Mouse (Mus musculus) heart, embryonic 10.5 days (tissue): Measurements from ENCODE around the gene Emg1. TPM values are rescaled to one million over a fixed set of nuclear protein-coding genes. Genes with fewer than 3 reads are reported as not detected.

ENCODE experiments used
- DNase-seq: peaks from one replicate; pipeline ENCODE4 v3.0.0-alpha.2; 2017; ENCODE audit warnings: low spot score
- H3K27ac ChIP-seq: fragments of 300-500 bp; sonication (generic); 2 replicates; pipeline ENCODE4 v1.5.1; 2016; ENCODE audit warnings: mild to moderate bottlenecking
- H3K27me3 ChIP-seq: fragments of 300-500 bp; sonication (generic); 2 replicates; pipeline ENCODE4 v1.6.1; 2016; ENCODE audit warnings: mild to moderate bottlenecking; ENCODE audit not compliant: poor library complexity, insufficient read depth, severe bottlenecking
- H3K36me3 ChIP-seq: fragments of 300-500 bp; sonication (generic); 2 replicates; pipeline ENCODE4 v1.6.1; 2016; ENCODE audit warnings: mild to moderate bottlenecking, moderate library complexity
- H3K4me1 ChIP-seq: fragments of 300-500 bp; sonication (generic); 2 replicates; pipeline ENCODE4 v1.6.1; 2016; ENCODE audit warnings: mild to moderate bottlenecking
- H3K4me3 ChIP-seq: fragments of 300-500 bp; sonication (generic); 2 replicates; pipeline ENCODE4 v1.5.1; 2016; ENCODE audit warnings: mild to moderate bottlenecking, moderate library complexity
- H3K9me3 ChIP-seq: fragments of 300-500 bp; sonication (generic); 2 replicates; pipeline ENCODE4 v1.6.1; 2016; ENCODE audit warnings: mild to moderate bottlenecking, moderate library complexity
- WGBS: fragments of 180-500 bp; shearing (Covaris S2); methylation state at CpG from one replicate; pipeline ENCODE4 v1.1.7; 2016; 5-methylcytosine and 5-hydroxymethylcytosine counted together
- polyA plus RNA-seq: library from polyadenylated mRNA; unstranded; fragments of >200 nt; fragmentation: Nextera tagmentation; extraction: Ambion mirVana; gene quantifications from 2 replicates; pipeline ENCODE4 v1.2.1, GENCODE M21; 2016

Gene Emg1
- polyA plus RNA-seq, 1 experiment from 2014 or later = 216 TPM

DNA sequence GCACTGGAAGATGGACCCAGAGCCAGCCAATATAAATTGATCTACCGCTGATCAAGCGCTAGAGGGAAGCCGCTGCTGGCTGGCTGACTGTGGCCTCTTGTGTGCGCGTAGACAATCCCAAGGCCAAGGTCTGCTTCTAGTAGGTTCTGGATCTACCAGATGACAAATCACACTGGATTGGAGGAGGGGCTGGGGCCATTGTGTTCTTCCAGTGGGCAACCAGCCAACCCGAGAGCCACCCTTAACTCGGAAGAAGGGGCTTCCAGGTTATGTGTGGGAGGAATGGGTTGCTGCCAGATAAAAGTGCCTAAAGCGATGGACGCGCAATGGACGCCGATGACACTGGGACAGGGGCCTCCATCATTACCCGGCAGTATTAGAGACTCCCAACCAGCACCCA, 6.0 kb upstream of the Emg1 start:
- Histone ChIP-seq H3K27ac (peak overlapping the region; percentile 78; the same call in 1 of the 2 replicates), H3K27me3 (no peaks in the 10 kb centered on the region), H3K36me3 (peaks cover 43% of the 10 kb centered on the region), H3K4me1 (peaks cover 48% of the 10 kb centered on the region), H3K9me3 (no peaks in the 10 kb centered on the region), H3K4me3 (peak overlapping the region; percentile 28)
- 67% methylated on average over 13 of the region's 13 CpGs for WGBS
- no peak for DNase-seq

DNA sequence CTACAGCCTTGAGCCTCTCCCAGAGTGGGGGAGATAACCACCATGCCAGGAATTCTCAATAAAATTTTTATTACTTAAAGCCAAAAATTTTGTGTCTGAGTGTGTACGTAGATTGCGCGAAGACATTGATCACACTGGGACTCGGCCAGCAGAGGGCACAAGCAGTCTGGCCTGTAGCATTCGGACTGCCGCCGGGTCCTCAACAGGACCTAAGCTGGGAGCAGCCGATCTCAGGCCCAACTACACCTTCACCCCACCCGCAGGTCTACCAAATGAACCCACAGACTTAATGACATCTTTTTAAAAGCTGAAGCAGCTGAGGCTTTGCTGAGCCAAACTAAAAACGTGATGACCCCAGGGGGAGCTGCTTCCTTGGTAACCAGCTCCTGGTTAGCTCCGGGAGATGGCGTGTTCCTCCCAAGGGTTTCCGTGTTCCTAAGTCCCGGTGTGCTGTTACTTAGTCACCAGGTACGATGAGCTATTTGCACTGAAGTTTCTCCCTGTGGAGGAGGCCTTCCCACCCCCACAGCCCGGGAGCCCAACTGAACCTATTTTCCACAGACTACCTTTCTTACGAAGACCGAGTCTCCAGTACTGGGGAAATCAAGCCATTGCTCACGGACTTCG, 5.0 kb upstream of the Emg1 start:
- no peak for DNase-seq
- 69% methylated on average over 20 of the region's 20 CpGs for WGBS
- no peaks in the 10 kb centered on the region for H3K27me3 ChIP-seq
- no peak overlapping the region for H3K4me3 ChIP-seq
- no peak overlapping the region for H3K27ac ChIP-seq
- H3K4me1 ChIP-seq = peaks cover 50% of the 10 kb centered on the region
- peaks cover 43% of the 10 kb centered on the region for H3K36me3 ChIP-seq
- no peaks in the 10 kb centered on the region for H3K9me3 ChIP-seq

DNA sequence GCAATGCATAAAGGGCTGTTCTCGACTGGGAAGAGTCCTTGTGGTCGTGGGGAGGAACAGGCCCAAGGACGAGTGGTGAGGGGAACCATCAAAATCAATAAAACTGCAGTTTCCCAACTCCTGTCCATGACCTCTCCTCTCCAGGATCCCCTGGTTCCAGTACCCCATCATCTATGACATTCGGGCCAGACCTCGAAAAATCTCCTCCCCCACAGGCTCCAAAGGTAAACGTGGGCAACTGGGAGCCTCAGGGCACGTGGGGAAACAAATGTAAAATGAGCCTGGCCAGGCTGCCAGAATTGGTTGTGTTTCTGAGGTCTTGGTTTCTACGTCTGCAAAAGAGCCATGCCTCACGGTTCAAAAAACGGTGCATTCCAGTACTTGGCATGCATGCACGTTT, 940 bp upstream of the Emg1 start:
- Histone ChIP-seq H3K36me3 (peaks cover 68% of the 10 kb centered on the region), H3K4me3 (peak overlapping the region; percentile 97), H3K9me3 (no peaks in the 10 kb centered on the region), H3K27me3 (no peaks in the 10 kb centered on the region), H3K27ac (peak overlapping the region; percentile 96), H3K4me1 (peaks cover 27% of the 10 kb centered on the region)
- no peak for DNase-seq
- 17% methylated on average over 11 of the region's 11 CpGs for WGBS

DNA sequence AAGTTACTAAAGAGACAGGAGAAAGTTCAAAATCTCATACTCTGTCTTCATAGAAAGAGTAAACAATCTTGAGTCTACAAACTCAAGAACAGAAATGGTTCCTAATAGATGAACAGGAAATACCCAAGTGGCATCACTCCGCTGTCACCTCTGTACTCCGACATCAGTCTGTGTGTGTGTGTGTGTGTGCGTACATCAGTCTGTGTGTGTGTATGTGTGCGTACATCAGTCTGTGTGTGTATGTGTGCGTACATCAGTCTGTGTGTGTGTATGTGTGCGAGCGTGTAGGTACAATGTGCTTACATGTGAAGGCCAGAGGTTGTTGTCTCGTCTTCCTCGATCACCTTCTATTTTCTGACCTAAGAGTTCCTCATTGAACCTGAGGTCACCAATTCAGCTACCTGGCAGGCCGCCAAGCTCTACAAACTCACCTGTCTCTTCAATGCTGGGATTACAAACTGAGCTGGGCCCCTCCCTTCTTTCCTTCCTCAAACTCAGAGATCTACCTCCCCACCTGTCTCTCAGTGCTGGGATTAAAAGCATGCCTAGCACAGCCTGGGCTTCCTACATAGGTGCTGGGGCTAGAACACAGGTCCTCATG, 3.6 kb downstream of the Emg1 start:
- WGBS = 93% methylated on average over 10 of the region's 10 CpGs
- peaks cover 64% of the 10 kb centered on the region for H3K36me3 ChIP-seq
- H3K4me1 ChIP-seq = peaks cover 14% of the 10 kb centered on the region
- no peak overlapping the region for H3K4me3 ChIP-seq
- H3K27me3 ChIP-seq = no peaks in the 10 kb centered on the region
- no peak for DNase-seq
- no peaks in the 10 kb centered on the region for H3K9me3 ChIP-seq
- no peak overlapping the region for H3K27ac ChIP-seq

DNA sequence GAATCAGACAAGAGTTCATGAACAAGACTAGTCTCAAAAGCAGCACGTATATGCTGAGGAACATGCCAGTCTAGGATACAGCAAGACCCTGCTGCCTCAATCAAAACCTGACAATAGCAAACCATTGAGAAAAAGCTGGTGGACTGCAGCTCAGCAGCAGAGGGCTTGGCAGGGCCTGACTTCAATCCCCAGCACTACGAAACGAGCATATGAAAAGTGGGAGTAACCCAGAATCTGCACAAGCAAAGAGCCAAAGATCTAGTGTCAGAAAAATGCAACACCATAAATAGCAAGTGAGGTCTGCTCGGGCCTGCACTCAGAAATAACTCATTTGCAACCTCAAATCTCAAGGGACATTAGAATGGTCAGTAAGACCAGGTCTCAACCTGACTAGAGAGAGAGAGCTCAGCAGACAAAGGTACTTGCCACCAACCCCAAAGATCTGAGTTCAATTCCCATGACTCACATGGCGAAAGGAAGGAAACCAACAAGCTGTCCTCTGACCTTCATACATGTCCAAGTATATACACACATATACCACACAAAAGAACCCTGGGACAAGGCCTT, 5.8 kb downstream of the Emg1 start:
- H3K4me3 ChIP-seq = no peak overlapping the region
- WGBS = 82% methylated on average over 5 of the region's 5 CpGs
- peaks cover 87% of the 10 kb centered on the region for H3K36me3 ChIP-seq
- H3K27ac ChIP-seq = no peak overlapping the region
- H3K4me1 ChIP-seq = peaks cover 13% of the 10 kb centered on the region
- DNase-seq = no peak
- no peaks in the 10 kb centered on the region for H3K9me3 ChIP-seq
- no peaks in the 10 kb centered on the region for H3K27me3 ChIP-seq

DNA sequence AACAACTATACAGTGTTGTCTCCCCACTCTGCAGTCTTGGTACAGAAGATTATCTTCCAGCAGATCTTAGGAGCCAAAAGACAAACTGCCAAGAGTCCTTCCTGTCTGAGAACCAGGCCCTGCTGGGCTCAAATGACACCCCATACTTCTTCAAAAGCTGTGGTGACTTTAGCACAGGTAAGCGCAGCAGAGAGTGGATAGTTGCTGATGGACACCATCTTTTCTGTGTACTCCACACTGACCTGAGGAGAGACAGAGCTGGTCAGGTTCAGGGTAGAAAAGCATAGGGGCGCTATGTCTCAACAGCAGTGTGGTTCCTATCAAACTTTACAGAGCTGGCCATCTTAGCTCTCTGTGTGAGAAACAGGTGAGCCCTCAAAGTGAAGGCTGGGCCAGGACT, 7.6 kb downstream of the Emg1 start:
- peaks cover 14% of the 10 kb centered on the region; the same call in 1 of the 2 replicates for H3K4me1 ChIP-seq
- no peaks in the 10 kb centered on the region for H3K9me3 ChIP-seq
- no peaks in the 10 kb centered on the region for H3K27me3 ChIP-seq
- H3K4me3 ChIP-seq = no peak overlapping the region
- H3K36me3 ChIP-seq = peaks cover 89% of the 10 kb centered on the region
- no peak for DNase-seq
- WGBS = 89% methylated on average over 2 of the region's 2 CpGs
- no peak overlapping the region for H3K27ac ChIP-seq

DNA sequence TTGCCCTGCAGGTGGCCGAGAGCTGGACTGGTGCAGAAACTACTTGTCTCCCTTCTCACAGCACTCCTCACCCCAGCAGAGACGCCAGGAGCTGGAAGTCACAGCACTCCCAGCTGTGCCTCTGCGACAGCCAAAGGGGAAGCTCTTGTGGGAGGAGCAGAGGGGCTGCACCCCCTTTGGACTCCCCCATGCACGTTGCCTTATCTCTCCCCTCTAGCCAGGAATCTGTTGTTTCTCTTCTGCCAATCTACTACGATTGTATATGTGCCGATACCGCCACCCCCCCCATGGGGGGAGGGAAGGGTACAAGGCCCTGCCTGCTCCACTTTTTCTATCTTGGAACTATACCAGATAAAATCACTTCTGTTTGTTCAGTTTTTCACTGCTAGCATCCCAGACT, 8.2 kb downstream of the Emg1 start:
- 63% methylated on average over 7 of the region's 7 CpGs for WGBS
- no peak for DNase-seq
- Histone ChIP-seq H3K27me3 (no peaks in the 10 kb centered on the region), H3K36me3 (peaks cover 90% of the 10 kb centered on the region), H3K27ac (no peak overlapping the region), H3K4me3 (no peak overlapping the region), H3K4me1 (peaks cover 14% of the 10 kb centered on the region; the same call in 1 of the 2 replicates), H3K9me3 (no peaks in the 10 kb centered on the region)

DNA sequence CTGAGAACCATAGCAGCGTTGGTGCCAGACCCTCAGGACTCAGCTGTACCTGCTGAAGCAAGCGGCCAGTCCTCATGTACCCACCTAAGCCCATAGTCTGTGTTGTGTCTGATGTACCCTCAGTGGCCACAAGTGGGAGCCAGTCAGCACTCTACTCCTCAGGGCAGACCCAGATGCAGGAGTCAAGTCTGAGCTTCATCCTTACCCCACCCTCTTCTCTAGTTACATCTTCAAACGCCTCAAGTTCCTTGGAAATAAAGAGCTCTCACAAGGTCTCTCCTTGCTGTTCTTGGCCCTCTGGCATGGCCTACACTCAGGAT, 9.2 kb downstream of the Emg1 start:
- 51% methylated on average over 3 of the region's 3 CpGs for WGBS
- Histone ChIP-seq H3K9me3 (no peaks in the 10 kb centered on the region), H3K36me3 (peaks cover 81% of the 10 kb centered on the region), H3K4me1 (peaks cover 14% of the 10 kb centered on the region; the same call in 1 of the 2 replicates), H3K27me3 (no peaks in the 10 kb centered on the region), H3K4me3 (no peak overlapping the region), H3K27ac (no peak overlapping the region)
- no peak for DNase-seq

DNA sequence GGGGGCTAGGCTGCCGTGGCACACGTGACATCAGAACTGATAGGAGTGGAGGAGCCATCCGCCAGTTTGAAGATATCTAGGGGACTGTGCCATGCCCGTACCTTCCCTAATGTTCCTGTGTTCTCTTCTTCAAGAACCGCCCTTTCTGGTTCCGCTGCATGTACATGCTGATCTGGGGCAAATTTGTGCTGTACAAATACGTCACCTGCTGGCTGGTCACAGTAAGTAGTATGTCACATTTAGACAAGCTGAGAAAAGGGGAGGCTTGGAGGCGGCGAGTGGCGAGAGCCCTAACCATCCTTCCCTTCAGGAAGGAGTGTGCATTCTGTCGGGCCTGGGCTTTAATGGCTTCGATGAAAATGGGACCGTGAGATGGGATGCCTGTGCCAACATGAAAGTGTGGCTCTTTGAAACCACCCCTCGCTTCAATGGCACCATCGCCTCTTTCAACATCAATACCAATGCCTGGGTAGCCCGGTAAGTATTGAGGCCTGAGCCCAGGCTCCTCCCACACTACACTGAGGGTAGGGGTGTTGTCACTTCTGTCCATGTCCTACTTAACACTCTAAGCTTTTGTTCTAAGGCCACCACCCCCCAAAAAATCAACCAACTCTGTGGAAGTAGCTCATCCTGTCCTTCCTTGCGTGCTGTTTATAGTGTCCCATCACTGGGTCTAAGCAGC, 9.7 kb downstream of the Emg1 start:
- no peak overlapping the region for H3K4me3 ChIP-seq
- H3K4me1 ChIP-seq = peaks cover 14% of the 10 kb centered on the region; the same call in 1 of the 2 replicates
- no peaks in the 10 kb centered on the region for H3K9me3 ChIP-seq
- no peaks in the 10 kb centered on the region for H3K27me3 ChIP-seq
- H3K27ac ChIP-seq = no peak overlapping the region
- peaks cover 78% of the 10 kb centered on the region for H3K36me3 ChIP-seq
- DNase-seq = no peak
- WGBS = 91% methylated on average over 17 of the region's 17 CpGs

DNA sequence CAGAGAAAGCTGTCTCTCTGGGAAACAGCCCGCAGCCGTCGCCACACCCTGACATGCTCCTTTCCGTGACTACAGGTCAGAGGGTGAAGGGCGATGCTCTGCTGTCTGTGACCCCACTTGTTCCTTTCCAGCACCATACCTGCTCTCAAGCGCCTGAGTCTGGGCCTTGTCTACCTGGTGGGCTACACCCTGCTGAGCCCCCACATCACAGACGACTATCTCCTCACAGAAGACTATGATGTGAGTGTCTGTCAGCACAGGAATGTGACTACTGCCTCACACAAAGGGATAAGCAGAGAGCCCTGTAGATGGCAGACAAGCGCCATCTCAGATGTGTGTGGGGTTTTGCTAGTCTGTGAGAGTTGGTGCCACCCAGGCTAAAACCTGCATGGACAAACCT, 10.6 kb downstream of the Emg1 start:
- peaks cover 14% of the 10 kb centered on the region; the same call in 1 of the 2 replicates for H3K4me1 ChIP-seq
- 74% methylated on average over 8 of the region's 8 CpGs for WGBS
- H3K36me3 ChIP-seq = peaks cover 73% of the 10 kb centered on the region
- no peak overlapping the region for H3K4me3 ChIP-seq
- H3K27me3 ChIP-seq = no peaks in the 10 kb centered on the region
- no peak overlapping the region for H3K27ac ChIP-seq
- no peak for DNase-seq
- H3K9me3 ChIP-seq = no peaks in the 10 kb centered on the region

DNA sequence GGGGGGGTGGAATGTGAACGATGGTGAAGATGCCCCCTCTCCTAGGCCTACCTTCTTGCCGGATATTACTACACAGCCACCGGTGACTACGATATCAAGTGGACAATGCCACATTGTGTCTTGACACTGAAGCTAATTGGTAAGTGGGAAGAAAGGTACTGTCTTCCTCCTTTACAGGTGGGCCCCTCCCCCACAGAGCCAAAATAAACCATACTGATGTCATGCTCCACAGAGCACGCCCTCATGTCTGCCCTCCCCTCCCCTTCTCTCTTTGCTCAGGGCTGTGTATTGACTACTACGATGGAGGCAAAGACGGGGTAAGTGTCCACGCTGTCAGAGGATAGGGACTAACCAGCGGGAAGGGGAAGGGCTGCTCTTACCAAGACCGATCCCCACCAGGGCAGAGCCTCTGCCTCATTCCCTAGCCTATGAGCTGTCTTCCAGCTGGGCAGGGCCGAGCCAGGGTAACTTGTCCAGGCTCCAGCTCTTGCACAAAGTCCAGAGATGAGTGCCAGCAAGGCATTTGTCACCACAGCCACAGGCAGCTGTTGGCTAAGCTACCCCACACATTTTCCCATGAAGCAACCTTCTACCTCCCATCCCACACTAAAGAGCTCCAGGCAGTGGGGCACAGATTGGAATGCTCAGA, 11.9 kb downstream of the Emg1 start:
- H3K36me3 ChIP-seq = peaks cover 60% of the 10 kb centered on the region
- H3K4me1 ChIP-seq = peaks cover 14% of the 10 kb centered on the region; the same call in 1 of the 2 replicates
- no peak for DNase-seq
- H3K4me3 ChIP-seq = no peak overlapping the region
- no peaks in the 10 kb centered on the region for H3K27me3 ChIP-seq
- H3K27ac ChIP-seq = no peak overlapping the region
- 83% methylated on average over 11 of the region's 11 CpGs for WGBS
- H3K9me3 ChIP-seq = no peaks in the 10 kb centered on the region

DNA sequence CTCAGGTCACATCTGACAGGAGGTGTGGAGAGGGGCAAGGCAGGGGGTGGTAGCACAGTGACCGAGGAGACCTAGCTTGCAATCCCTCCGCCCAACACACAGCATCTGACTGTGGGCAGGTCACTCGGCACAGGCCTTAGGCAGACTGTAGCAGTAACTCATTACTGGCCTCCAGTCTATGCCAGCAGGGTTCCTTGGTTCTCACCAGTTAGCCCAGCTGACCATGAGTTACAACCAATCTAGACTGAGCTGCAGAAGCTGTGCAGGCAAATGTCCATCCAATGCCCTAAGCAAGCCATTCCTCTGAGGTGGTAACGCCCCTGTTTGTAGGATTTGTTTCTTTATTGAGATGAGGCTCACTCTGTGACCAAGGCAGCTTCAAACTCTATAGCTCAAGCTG, 12.6 kb downstream of the Emg1 start:
- WGBS = 79% methylated on average over 4 of the region's 4 CpGs
- H3K9me3 ChIP-seq = no peaks in the 10 kb centered on the region
- no peak overlapping the region for H3K4me3 ChIP-seq
- H3K27me3 ChIP-seq = no peaks in the 10 kb centered on the region
- peaks cover 18% of the 10 kb centered on the region; the same call in 1 of the 2 replicates for H3K4me1 ChIP-seq
- H3K27ac ChIP-seq = no peak overlapping the region
- no peak for DNase-seq
- H3K36me3 ChIP-seq = peaks cover 53% of the 10 kb centered on the region

DNA sequence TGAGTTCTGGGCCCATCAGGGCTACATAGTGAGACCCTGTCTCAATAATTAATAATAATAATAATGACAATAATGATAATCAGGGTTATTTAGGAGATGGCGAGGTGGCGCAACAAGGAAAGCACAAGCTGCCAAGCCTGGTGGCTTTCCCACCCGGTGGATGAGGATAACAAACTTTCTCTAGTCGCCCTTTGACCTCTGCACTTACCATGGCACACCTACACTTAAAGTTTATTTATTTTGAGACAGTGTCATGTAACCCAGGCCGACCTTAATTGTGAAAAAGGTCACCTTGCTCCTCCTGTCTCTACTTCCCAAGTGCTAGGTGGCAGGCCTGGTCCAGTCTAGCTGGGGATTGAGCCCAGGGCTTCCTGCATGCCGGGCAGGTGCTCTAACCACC, 13.2 kb downstream of the Emg1 start:
- Histone ChIP-seq H3K27me3 (no peaks in the 10 kb centered on the region), H3K4me1 (peaks cover 19% of the 10 kb centered on the region; the same call in 1 of the 2 replicates), H3K27ac (no peak overlapping the region), H3K9me3 (no peaks in the 10 kb centered on the region), H3K36me3 (peaks cover 47% of the 10 kb centered on the region), H3K4me3 (no peak overlapping the region)
- 82% methylated on average over 6 of the region's 6 CpGs for WGBS
- DNase-seq = no peak
